Mouse (Mus musculus) layer of hippocampus, adult 9-10 months (tissue): ENCODE data around the gene Rpia.

Experiments
- DNase-seq: peaks from one replicate; pipeline ENCODE4 v3.0.0; 2022; ENCODE audit warnings: low spot score

Rpia gene

GRCm38 (mm10) chr6:70805267-70805666, 13.2 kb upstream of the Rpia start:
- peak; percentile 66 for DNase-seq

DNA sequence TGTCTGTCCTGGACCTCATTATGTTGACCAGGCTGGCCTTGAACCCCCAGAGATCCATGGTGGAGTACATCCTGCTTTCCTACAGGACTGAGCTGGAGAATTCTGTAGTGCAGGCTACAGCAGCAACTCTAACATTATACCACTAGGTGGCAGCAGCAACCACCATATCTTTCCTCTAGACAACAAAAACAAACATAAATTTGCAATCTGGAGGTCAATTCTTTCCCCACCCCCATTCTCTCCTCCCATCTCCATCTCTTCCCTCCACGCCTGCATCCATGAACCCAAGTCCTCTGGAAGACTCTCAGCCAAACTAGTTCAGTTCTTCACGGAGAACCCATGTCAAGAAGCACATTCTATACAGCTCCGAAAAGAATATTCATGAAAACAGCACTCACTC, 12.6 kb upstream of the Rpia start:
- no peak for DNase-seq

- DNase-seq: no peak
These were observed 5.7 kb upstream of the Rpia start for GRCm38 (mm10) chr6:70797581-70798251.

DNA sequence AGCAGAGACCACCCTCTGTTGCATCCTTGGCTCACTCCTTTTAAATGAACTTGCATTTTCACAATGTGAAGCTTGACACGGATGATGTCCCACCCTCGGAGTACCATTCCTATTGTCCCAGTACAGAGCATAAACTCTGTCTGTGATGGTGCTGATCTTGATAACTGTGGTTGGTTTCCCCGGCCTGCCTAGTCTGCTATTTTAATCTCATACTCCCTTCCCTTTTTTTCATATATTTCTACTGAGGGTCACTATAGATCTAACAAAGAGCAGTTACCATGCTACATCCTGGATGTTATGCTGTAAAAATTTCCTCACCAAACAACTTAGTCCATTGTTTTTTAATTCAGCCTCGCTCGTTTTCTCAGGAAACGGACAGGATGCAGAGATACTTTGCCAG, 4.9 kb upstream of the Rpia start:
- DNase-seq: no peak

DNA sequence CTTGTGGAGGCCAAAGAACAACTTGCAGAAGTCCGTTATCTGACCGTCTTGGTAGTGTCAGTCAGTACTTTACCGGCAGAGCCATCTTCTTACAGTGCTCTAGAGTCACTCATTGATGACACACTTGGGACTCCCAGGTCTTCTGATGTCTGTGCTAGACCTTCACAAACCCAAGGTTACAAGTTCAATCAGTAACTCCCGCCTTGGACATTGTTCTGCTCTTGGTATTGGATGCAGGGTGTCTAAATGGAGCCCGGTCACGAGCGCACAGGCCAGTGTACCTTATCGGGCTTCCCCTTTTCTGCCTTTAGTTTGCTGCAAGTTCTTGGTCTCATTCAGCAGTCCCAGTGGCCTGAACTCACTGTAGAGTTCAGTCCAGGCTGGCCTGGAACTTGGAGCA, 612 bp upstream of the Rpia start:
- no peak for DNase-seq

- DNase-seq: no peak
These were observed 925 bp downstream of the Rpia start for GRCm38 (mm10) chr6:70790852-70791761.

- DNase-seq: no peak
These were observed 1.9 kb downstream of the Rpia start for GRCm38 (mm10) chr6:70790034-70790650.

GRCm38 (mm10) chr6:70789134-70789533, 2.9 kb downstream of the Rpia start:
- DNase-seq: no peak

DNA sequence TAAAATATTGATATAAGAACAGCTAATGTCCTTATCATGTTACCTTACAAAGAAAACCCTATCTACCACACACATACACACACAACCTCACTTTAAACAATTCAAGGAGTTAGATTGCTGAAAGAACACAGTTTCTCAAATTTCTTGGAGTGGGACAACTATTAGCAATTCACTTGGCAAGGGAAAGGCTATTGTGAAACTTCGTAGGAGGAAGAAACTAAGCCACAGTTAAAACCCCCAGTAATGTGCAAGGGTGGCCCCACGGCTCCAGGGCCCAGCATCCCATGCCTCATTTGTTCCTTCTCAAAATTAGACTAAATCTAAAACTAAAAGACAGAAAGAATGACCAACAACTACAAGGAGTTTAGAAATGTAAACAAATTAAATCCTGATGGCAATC, 4.5 kb downstream of the Rpia start:
- DNase-seq: no peak

GRCm38 (mm10) chr6:70785852-70786251, 6.2 kb downstream of the Rpia start:
- no peak for DNase-seq

- DNase-seq: no peak
These were observed 7.2 kb downstream of the Rpia start for GRCm38 (mm10) chr6:70784811-70785210.

DNA sequence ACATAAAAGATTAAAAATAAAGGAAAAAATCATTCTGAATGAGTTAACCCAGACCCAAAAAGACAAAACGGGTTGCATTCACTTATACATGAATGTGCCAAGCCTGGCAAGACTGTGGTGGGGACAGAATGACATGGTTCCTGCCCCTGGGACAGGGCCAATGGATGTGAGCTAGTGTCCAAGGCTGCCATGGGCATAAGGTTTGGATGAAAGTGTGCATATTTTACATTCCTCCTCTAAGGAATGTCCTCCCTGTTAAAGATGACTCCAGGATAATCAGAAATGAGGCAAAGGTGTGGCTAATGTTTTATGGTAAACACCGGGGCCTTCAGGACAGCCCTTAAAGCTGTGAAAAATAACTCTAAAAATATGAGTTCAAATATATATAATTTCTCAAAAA, 10.7 kb downstream of the Rpia start:
- DNase-seq: no peak

DNA sequence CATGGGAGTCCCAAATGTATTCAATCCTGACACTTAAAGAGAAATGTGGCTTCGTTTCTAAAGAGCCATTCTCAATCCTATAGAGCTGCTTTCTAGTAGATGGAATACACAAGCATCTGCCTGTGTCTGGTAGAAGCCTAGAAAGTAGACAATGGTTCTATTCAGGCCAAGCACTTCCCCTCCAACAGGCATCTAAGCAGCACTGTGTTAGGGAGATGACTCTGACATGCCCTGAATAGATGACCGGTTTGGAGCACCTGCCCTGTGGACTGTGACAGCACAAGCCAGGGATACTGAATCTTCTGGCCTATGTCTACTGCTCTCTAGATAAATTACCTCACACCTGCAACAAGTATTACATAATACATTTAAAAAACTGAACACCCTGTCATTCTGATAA, 17.7 kb downstream of the Rpia start:
- no peak for DNase-seq

- DNase-seq: no peak
These were observed 18.3 kb downstream of the Rpia start for GRCm38 (mm10) chr6:70773769-70774168.

DNA sequence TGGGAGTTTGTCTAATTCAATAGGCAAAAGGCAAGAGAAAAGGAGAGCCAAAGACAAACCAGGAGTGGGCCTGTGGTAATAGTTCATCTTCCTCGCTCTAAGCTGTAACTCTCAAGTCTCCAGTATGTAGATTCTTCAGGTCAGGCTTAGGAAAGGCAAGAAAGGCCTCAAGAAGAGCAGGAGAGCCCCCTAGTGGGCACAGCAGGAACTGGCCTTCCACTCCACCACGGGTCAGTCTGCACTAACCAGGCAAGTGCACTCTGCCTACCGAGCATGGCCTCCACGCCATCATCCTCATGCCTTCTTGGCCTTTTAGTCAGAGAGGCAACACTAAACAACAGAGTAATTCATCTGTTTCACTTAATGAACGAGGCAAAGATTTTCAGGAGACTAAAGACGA, 23.3 kb downstream of the Rpia start:
- peak; percentile 61 for DNase-seq

- no peak for DNase-seq
These were observed 27.0 kb downstream of the Rpia start for GRCm38 (mm10) chr6:70765076-70765475.

GRCm38 (mm10) chr6:70764551-70764950, 27.5 kb downstream of the Rpia start:
- no peak for DNase-seq

DNA sequence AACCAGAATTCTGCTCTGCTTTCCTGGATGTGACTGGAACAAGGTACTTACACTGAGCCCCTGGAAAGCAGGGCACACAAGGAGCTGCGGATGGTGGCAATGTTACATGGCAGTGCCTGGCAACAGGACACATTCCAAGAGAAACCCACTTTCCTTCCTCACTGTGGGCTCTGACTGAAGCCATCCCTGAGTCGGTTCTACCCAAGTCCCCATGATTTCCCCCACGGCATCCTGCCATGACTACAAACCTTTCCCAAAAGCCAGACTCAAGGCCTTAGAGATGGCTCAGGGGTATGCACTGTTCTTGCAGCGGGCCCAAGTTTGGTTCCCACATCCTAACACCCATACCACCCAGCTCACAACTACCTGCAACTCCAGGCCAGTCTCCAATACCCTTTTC, 28.2 kb downstream of the Rpia start:
- DNase-seq: no peak

DNA sequence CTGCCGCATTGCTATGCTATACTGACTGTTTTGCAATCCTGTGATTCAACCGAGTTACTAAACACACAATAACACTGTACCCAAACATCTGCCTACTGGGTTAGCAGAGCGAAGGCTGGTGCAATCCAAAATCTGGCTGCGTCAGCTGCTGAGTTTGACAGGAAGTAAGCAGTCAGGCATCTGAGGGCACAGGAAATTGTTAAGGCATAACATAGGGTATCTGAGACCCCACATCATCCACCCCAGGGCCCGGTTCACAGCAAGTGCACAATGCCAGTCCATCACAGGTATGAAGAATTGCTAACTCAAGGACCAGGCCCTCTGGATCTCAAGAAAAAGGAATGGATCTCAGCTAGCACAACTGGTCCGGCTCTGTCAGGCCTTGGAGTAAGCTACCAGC, 29.4 kb downstream of the Rpia start:
- no peak for DNase-seq

- no peak for DNase-seq
These were observed 31.1 kb downstream of the Rpia start for GRCm38 (mm10) chr6:70760951-70761350.

DNA sequence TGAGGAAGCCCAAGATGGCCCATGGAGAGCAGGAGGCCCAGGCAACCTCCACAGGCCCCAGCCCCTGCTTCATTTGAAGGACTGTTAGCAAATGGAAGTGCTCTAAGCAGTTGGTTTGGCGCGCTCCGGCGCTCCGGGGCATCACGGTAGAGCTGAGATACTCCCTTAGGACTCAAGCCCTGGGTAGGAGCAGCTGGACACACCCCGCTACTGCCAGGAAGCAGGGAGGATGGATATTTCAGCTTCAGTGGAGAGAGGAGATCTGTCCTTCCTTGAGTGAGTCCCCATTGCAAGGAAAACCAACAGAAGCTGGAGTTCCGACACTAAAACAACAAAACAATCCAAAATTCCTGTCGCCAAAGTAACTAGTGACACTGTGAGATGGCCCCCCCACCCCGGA, 37.2 kb downstream of the Rpia start:
- no peak for DNase-seq

DNA sequence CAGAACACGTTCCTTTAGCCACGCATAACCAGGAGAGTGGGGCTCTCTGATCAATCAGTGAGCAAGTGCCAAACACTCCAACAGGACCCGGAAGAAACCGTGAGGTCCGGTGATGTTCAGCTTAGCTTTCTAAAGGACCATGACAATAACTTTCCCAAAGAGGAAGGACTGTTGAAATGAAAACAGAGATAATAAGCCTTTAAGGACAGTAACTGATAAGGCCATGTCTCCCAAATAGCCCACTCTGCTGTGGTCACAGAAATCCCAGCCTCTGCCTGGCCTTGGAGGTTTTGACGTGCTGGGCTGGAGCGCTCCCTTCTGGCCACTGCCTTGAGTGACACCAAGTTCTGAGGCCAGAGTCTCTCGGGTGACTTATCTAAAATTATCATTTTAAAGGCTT, 39.7 kb downstream of the Rpia start:
- DNase-seq: no peak

- DNase-seq: no peak
These were observed 40.1 kb downstream of the Rpia start for GRCm38 (mm10) chr6:70751898-70752273.
